Mouse (Mus musculus): ENCODE results near the gene Gm20696. TPM values are rescaled to one million over a fixed set of nuclear protein-coding genes. Genes with fewer than 3 reads are reported as not detected.

The Gm20696 gene
- polyA plus RNA-seq, 1 experiment = 1.5 TPM

DNA sequence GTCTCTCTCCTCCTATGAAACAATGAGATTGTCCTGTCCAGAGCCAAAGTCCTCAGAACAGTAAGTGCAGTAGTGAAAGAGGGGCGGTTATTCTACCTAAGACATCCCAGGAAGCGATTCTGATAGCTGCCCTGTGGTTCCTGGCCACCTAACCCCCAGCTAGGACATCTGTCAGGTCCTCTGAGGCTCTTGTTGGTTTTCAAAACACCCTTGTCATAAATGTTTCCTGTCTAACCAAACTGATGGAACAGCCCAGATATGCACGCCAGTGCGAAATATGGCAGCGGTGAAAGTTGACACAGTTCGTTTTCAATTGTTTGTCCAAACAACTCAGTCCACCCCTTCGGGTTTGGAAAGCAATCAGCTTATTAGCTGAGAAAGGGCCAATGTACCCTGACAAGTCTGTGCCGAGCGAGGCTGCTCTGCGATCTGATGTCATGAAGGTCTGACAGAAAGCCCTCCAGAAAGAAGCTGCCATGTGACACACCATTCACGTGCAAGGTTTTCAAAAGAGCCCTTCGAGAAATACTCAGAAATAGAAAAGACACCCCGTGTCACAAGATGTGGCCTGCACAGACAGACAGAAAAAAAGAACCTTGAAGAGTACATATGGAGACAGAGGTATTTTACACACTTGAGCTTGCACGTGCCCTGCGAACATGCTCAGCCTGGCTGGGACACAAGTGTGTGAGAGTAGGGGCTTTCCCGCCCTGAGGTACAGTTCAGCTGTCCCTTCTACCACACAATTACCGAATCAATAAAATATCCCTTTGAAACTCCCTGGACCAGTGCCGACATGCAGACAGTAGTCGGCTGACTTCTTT is 291.9 kb downstream of the Gm20696 start:
- no peak for DNase-seq (ENCODE audit: extremely low spot score in 1 of 2, low spot score in 1 of 2)

DNA sequence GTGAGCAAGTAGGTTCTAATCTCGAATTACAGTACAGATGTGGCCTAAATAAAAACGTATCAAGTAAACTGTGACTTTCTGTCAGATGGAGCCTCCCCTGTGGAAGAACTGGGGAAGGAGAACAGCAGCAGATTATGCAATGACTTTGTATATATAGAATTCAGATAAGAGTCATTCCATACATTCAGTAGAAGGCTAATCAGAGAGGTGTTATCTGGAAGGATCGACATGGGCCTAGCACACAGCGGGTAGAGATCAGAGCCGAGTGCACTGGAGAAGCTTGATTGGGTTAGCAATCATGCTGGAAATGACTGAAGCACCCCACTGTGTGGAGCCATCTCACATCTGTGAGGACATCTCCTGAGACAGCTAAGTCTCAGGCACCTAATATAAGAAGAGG is 294.2 kb downstream of the Gm20696 start:
- no peak for DNase-seq (ENCODE audit: extremely low spot score in 1 of 2, low spot score in 1 of 2)

DNA sequence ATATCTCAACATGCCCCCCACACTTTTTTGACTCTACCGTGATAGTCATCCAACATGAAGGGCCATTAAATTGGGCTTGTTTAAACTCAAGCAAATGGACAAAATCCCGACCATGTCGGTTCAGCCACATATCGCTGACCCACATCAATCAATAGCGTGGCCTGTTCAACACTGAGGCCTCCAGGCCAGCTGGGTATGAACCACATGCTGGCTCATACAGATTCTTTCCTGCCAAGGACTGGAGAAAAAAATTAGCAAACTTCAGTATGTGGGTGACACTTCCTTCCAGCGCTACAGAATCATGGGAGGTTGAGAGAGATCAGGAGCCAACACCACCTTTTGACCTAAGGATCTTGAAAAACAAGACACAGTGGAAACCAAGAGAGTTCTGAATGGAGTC is 294.6 kb downstream of the Gm20696 start:
- DNase-seq (ENCODE audit: extremely low spot score in 1 of 2, low spot score in 1 of 2) = no peak

DNA sequence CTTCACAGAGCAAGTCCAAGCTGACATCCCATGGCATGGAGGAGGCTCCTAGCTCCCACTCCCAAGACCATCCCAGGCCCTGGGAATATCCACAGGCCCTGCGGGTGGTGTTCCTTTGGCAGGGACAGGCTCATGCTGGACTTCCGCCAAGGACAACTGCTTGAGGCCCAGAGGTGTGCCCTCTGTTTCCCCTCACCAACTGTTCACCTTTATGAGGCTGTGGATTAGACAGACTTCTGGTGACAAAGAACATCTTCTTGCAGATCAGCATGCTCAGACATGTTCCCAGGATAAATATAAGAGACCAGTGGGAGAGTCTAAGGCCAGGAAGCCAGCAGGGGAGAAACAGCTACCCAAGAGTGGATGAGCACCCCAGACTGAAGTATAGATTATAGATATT is 296.7 kb downstream of the Gm20696 start:
- DNase-seq (ENCODE audit: extremely low spot score in 1 of 2, low spot score in 1 of 2) = no peak

DNA sequence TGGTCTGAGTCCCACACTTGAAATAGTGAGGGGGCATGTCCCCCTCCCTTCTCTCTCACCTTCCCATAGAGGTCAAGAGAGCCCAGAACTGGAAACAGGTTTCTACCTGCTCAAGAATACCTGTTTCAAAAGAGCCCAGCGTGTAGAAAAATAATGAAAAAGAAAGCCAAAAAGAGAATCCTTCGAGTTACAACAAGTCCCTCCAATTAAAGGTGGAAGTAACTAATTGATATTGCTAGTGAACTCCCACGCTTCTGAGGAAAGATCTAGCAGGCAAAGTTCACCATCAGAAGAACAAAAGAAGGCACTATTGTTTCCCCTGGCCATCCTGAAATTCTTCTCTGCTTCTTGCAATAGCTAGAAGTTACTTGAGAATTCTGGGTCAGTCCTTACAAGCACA is 297.4 kb downstream of the Gm20696 start:
- DNase-seq (ENCODE audit: extremely low spot score in 1 of 2, low spot score in 1 of 2) = no peak

DNA sequence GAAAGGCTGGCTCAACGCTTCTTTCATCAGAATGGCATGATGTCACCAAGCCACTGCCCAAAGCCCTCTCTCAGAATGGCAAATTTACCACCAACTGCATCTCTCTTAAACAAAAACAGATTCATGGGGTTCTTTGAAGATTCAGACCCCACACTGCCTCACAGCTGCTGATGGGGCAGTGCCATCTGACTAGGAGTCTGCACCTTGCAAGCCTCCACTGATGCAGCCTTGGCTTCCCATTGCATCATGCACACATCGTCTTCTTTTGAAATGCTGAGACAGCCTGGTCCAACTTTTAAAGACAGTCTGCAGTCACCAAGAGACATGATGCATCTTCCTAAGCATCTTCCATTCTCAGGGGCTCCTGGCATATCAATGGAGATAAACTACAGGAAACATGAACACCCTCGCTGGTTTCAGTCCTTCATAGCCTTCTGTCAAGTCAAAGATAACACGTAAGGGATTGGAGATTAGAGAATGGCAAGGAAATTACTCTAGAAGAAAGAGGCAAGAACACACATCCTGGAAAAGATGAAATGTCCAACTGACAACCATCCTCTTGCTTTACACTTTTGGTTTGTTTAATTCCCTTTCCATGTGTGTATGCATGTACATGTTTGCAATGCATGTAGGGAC is 298.4 kb downstream of the Gm20696 start:
- no peak for DNase-seq (ENCODE audit: extremely low spot score in 1 of 2, low spot score in 1 of 2)

DNA sequence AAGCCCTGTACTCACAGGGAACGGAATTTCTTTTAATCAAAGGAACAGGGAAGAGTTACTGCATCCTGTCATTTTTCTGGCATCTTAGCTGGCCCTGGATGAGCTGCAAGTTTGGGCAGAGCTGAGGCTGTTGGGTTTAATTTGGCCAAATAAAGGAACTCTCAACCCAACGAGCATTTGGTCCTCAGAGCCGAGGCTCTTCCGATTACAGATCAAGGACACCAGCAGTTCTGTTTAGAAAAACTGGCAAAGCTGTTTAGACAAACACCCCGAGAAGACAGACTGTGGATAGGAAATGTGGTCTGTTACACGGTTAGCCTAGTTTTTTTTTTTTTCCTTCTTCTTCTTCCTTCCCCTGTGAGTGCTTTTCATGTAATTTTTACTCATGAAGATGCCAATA is 302.1 kb downstream of the Gm20696 start:
- DNase-seq (ENCODE audit: extremely low spot score in 1 of 2, low spot score in 1 of 2) = no peak

DNA sequence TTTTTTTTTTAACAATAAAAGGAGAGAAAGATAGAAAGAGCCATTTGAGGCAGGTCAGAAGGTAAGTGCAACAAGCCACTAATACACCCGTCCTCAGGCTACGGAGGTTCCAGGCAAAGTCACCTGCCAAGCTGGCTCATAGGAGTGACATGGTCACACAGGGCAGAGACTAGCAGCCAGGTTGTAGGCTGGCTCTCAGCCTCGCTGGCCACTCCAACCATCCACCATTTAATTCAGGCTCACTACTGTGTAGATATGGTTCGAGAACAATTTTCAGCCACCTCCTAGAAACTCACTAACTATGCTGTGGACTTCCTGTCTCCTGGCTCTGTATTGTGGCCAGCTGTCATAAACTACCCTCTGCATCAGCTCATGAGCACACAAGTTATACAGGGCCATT is 306.0 kb downstream of the Gm20696 start:
- no peak for DNase-seq (ENCODE audit: extremely low spot score in 1 of 2, low spot score in 1 of 2)

DNA sequence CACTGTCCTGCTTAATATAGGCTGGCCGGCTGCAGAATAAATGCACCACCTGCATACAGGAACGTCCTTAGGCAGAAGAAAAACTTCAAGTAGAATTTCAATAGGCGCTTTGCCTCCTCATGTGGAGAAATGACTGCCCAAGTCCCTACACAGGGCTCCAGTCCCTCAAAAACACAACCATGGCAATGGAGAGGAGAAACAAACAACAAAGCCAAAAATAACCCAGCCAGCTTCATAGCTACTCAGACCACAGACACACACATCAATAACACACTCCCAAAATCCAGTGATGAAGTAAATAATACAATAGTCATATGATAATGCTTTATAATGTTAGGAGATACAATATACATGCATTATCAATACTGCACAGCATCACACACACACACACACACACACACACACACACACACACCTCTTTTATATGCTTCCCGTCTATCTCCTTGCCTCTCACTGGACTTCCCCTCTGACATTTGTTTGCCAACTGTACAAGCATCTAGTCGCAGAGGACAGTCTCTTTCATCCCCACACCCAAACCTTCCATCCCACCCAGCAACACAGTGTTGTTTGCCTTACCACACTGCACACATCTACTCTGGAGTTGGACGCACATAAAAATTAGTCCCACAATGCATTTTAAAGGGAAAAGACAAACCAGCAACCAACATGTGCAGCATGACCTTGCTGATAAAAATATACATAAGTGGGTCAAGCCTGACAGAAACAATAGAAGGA is 306.7 kb downstream of the Gm20696 start:
- DNase-seq (ENCODE audit: extremely low spot score in 1 of 2, low spot score in 1 of 2) = no peak

DNA sequence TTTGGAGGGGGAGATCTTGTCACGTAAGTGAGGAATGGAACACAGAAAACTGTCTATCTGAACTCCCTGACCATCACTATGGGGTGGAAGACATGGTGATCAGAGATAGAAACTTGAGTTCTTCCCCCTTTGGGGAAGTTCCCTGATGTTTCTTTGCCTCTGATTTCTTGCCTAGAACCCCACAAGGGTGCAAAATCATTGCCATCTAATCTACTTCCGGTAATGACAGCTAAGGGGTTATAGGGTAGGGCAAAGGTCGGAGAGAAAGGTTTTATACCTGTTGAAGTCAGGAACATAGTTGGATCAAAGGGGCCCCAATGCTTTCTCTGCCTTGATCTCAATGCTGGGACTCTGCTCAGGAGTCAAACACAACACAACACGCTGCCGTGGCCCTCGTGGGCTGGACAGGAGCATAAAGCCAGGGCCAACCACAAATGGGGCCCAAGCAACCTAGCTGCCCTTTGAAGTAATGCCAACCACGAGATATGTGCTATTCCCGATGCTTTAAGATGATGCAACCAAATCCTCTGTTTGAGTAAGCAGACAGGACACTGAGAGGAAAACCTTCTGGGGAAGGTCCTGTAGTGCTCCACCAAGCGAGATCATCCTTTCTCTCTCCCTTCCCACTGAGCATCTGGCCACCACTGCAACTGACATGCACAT is 307.4 kb downstream of the Gm20696 start:
- no peak for DNase-seq (ENCODE audit: extremely low spot score in 1 of 2, low spot score in 1 of 2)

DNA sequence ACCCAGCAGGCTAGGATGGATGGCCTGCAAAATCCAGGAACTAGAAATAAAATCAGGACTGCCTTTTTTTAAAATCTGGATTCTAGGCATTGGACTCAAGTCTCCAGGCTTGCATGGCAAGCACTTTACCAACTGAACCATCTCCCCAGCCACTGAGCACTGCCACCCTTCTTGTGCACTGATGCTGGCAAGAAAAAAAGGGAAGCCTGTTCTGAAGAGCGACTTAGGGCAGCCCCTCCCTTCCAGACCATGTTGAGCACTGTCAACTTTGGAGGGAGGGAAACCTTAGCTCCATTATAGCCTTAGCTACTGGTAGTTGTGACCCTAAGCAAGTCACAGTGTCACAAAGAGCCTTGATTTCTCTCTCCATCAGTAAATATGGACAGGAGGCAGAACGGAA is 308.7 kb downstream of the Gm20696 start:
- DNase-seq (ENCODE audit: extremely low spot score in 1 of 2, low spot score in 1 of 2) = no peak

DNA sequence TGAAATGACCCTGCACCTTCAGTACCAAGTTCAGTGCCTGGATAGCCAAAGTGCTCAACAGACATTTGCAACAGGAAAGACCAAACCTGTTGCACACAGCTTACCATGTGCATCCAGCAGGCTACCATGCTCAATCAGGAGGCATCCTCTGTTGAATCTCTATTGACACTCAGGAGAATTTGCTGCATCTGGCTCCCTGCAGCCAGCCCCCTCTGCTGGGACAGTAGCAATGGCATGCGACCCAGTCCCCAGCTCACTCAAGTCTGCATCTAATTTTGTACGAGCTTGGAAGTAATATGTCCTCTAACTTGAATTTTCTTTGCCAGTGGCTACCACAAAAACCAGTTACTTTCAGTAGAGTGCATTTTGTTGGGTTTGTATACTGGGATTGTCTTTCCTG is 312.3 kb downstream of the Gm20696 start:
- no peak for DNase-seq (ENCODE audit: extremely low spot score in 1 of 2, low spot score in 1 of 2)

DNA sequence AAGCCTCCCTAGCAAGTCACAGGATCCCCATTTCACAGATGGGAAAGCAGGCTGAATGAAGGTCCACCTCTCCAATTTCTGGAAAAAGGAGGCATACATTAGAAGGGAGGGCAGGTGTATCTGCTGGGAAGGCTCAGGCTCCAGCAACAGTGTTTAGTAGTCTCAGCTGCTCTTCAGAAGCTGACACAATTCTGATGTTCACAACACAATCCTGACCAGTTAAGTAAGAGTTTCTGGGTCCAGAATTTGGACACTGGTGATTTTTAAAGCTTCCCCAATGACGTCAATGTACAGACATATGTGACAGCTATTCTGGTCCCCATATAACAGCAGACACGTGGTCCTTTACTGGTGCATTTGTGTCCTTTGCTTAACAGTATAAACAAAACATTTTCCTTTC is 313.2 kb downstream of the Gm20696 start:
- no peak for DNase-seq (ENCODE audit: extremely low spot score in 1 of 2, low spot score in 1 of 2)

DNA sequence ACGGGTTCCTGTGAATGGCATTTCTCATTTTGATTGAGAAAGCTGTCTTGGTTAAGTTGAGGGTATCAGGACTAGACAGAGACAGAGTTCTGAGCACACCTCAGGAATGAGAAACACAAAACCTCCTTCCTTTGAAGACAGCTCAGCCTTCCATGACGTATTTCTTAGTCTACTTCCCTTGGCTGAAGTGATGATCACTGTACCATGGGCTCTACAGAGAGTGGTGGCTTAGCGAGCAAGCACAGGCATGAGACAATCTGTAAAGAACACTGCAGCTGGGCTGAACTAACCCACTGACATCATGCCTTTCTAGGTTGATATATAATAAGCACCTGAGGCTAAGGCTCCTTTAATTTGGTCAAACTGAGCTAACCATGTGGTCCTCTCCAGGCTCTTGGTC is 316.0 kb downstream of the Gm20696 start:
- DNase-seq (ENCODE audit: extremely low spot score in 1 of 2, low spot score in 1 of 2) = no peak

DNA sequence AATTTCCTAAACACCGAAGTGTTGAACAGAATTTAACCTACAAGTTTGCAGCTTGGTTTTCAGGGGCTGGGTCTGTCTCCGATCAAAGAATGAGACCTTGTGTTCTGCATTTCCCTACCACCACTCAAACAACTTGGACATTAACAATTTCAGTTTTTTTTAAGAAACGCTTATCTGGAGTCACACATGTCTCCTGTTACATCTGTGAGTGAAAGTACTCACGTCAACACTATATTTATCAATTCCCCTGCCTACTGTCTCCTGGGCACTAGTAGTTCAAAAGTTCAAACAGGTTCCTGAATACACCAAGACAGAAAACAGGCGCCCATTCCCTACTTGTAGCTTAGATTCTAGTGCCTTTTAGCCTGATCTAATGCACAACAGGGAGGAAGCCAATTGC is 316.4 kb downstream of the Gm20696 start:
- DNase-seq (ENCODE audit: extremely low spot score in 1 of 2, low spot score in 1 of 2) = no peak

DNA sequence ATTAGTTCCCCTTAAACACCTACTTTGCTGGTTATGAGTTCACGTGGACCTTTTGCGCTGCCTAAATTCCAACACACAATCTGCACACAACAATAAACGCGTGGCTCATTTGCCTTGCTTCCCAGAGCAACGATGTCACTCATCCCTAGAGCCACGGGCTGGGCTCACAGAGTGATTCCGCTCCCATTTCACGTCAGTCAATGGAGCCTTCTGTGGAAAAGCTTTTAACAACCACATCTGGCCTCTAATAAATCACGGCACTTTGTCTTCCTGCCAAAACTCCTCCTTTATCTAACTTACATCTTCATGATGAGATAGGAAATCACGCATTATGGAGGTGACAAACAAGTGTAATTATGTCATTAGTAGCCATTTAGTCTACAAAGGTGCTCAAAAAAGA is 318.8 kb downstream of the Gm20696 start:
- no peak for DNase-seq (ENCODE audit: extremely low spot score in 1 of 2, low spot score in 1 of 2)

DNA sequence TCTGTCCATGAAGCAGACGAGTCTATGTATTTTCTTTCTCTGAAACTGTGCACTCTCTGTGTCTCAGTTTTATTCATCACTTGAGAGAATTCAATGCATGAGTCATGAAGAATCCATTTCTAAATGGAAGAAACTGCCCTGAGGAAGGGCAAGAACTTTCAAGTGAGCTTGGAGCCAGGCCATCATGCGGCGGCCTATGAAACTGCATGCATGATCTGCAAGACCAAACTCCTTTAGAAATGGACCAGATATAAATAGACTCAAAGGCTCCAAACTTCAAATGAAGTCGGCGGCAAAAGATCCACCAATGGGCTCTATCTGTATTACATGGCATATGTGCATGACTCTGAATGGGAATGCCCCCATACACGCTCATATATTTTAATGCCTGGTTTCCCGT is 321.6 kb downstream of the Gm20696 start:
- DNase-seq (ENCODE audit: extremely low spot score in 1 of 2, low spot score in 1 of 2) = no peak

DNA sequence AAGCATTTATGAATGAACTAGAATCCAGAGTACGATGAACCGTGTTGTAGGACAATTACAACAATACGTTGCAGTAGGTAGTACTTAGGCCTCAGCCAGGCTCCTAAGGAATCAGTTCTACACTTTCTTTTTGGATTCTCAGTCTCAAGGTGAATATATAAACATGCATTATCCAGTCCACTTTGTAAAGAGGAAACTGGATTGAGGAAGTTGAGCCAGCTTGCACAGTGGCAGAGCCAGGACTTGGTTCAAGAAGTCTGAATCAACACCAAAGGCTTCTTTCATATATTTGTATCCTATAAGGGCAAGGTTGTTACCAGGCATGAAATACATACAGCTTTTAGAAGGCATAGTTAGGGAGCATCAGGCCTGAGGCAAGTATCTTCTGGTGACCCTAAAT is 322.2 kb downstream of the Gm20696 start:
- no peak for DNase-seq (ENCODE audit: extremely low spot score in 1 of 2, low spot score in 1 of 2)

DNA sequence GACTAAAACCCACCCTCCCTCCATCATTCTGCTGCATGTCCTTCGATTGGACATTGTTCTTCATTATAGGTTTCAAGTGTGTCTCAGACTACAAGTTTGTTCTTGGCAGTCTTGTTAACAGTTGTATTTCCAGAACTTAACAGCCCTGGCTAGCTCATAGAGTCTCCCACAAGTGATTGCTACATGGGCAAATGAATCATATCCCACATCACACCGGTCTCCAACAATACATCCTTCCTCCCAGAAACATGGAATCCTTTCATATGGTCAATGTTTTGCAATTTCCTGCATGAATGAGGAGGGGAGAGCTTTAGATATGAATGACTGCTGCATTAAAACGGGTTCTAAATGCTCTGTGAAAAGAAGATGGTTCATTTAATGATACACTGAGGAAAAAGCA is 322.8 kb downstream of the Gm20696 start:
- DNase-seq (ENCODE audit: extremely low spot score in 1 of 2, low spot score in 1 of 2) = no peak

DNA sequence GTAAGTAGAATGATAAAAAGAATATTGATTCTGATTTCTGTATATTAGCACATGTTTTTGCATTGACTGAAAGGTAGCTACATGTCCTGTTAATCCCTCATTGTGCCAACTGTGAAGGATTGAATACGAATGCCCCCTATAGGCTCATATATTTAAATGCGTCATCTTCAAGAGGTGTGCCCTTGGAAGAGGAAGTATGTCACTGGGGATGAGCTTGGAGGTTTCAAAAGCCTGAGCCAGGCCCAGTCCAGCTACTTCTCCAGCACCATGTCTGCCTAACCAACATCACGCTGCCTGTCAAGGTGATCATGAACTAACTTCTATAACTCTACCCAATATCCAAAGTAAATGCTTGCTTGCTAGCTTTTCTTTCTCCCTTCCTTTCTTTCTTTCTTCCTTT is 324.2 kb downstream of the Gm20696 start:
- no peak for DNase-seq (ENCODE audit: extremely low spot score in 1 of 2, low spot score in 1 of 2)

DNA sequence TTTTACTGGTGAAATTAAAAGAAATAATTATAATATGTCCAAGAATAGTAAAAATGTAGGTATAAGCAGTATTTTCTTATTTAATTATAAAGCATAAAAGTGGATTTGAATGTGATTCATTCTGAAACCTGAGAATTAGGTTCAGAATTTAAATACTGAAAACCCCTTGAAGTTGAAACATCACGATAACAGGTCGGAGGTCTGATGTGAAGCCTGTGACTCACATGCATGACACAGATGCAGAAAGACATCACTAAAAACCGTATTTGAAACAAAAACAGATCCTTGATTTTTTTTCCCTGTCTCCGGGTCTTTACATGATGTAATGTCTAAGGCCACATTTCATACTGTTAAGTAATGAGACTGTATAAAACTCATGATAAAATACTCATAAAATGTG is 325.7 kb downstream of the Gm20696 start:
- DNase-seq (ENCODE audit: extremely low spot score in 1 of 2, low spot score in 1 of 2) = no peak
